Mouse (Mus musculus) B cell, adult 2 months (primary cell): ENCODE data around the gene Tmub2.

Experiments used
- DNase-seq, 2 experiments: peaks; one replicate each; pipeline ENCODE4 v3.0.0; 2022

Gene Tmub2

GRCm38 (mm10) chr11:102308979-102309378, 24.2 kb downstream of the Tmub2 start:
- peak; percentile 99 for DNase-seq

- peak in 1 of 2 experiments; percentile 16 for DNase-seq
Measured at GRCm38 (mm10) chr11:102309821-102310617, 25.3 kb downstream of the Tmub2 start.

- no peak for DNase-seq
Measured at GRCm38 (mm10) chr11:102310768-102311695, 26.3 kb downstream of the Tmub2 start.

DNA sequence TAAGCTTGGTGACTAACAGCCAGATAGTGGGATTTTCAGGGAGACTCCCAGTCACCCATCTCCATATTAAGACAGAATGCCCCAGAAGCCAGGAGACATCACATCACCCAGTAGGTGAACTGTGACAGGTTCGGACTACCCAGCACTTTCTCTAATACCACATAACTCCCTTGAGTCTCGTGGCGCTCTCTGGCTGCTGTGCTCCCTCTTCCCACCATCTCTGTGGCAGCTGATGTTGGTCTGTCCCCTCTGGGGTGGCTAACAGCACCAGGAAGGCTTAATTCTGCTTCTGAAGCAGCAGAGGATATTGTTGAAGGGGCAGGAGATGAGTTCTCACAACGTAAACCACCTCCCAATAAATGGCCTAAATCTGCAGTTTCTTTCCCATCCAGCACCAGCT, 27.2 kb downstream of the Tmub2 start:
- DNase-seq: no peak

- DNase-seq: no peak
Measured at GRCm38 (mm10) chr11:102312586-102312985, 27.9 kb downstream of the Tmub2 start.

DNA sequence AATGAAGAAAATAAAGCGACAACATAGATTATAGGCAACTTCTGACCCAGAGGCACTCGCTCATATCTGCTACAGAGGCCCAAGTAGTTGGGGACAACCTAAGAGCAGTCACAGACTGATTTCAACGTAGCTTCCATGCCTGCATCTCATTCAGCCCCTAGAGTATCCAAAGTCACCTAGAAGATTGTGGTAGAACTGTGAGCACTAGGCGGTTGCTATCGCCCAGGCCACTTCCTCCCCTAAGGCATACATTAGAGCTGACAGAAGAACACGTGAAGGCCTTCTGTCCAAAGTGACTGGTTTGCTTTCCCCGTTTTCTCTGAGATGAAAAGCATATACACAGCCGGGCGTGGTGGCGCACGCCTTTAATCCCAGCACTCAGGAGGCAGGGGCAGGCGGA, 29.6 kb downstream of the Tmub2 start:
- no peak for DNase-seq

GRCm38 (mm10) chr11:102315690-102316571, 31.2 kb downstream of the Tmub2 start:
- peak; percentile 40 to 50 for DNase-seq

DNA sequence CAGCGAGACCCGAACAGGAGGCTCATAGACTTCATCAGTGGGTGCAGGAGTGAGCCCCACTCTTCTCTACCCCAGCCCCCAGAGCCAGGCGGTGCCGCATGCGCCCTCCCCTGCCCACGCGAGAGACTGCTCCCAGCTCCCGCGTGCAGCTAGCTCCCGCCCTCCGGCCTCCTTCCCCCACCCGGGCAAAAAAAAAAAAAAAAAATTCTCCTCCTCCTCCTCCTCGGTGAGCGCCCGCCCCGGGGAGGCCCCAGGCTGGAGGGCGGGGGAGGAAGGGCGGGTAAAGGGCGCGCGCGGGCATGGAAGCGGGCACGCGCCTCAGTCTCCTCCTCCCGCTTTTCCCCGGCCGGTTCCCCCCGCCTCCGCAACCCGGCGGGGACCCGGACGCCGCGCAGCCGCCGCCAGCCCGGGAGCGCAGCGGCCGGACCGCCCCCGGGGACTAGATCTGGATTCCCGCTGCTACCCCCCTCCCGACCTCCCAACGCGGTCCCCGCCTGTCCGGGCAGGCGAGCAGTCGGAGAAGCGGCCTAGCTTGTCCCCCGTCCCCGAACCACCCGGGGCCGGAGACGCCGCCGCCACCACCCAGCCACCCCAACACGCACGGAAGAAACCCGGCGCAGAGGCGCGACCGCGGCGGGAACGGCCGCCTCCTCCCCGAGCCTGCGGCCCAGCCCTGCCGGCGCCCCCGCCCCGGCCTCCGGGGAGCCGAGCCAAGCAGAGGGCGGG, 32.0 kb downstream of the Tmub2 start:
- peak; percentile 82 to 87 for DNase-seq

DNA sequence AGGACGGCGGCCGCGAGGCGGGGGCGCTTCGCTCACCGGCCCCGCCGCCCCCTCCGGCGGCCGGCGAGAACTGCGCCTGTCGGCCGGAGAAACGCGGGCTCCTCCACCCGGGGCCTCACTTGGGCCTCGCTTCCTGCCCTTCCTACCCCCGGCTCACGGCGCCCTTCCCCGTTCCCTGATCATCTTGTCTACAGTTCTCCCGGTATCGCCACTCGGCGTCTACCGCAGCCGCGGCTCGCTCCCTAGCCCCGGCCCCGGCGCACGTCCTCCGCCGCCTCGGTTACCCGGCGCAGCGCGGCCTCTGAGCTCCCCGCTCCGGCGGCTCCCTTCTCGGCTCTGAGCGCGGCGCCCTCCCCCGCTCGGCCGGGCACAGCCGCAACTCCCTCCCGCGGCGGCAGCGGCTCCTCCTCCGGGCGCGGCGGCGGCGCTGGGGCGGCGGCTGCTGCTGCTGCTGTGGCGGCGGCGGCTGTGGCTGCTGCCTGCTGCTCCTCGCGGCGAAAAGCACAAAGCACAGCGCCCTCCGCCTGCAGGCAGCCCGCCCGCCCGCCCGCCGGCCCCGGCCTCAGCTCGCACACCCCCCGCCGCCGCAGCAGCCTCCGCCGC, 32.7 kb downstream of the Tmub2 start:
- DNase-seq: peak; percentile 74 to 79

GRCm38 (mm10) chr11:102317901-102318575, 33.3 kb downstream of the Tmub2 start:
- DNase-seq: peak; percentile 63 to 71

DNA sequence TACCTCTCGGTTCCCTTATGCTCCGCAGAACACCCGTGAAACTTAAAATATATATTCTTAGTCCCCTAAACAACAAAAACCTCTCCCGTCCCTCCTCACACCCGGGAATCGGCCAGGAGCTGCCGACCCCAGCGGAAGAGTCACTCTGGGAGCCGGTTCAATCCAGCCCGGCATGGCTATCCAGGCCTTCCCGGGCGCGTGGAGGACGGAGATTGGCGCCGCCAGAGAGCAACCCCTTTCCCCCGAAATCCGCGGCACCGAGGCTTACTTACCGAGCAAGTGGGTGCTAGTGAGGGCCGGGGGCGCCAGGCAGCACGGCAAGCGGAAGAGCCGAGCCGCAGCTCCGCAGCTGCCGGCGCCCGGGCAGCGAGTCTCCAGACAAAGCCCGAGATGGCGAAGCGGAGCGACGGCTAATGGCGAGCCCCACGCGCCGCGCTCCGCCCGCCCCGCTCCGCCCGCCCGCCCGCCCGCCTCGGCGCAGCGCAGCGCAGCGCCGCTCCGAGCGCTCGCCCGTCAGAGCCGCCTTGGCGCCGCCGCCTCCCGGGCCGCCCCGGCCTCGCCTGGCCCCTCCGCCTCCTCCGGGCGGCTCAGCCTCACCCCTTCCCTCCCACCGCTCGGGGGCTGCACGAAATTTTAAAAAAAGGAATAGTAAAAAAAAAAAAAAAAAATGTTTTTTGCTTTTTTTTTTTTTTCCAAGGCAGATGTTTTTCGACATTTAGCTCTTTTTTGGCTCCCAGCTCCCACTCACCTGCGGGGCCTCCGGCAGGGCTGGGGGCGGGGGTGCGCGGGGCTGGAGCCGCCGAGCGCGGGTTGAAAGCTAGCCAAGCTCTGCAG, 34.1 kb downstream of the Tmub2 start:
- DNase-seq: peak; percentile 60 to 70

GRCm38 (mm10) chr11:102319410-102319792, 34.7 kb downstream of the Tmub2 start, which contains the start of gene Ubtf:
Gene Ubtf, minus strand, starts transcription at chr11:102319742.
- DNase-seq: peak; percentile 78 to 80

DNA sequence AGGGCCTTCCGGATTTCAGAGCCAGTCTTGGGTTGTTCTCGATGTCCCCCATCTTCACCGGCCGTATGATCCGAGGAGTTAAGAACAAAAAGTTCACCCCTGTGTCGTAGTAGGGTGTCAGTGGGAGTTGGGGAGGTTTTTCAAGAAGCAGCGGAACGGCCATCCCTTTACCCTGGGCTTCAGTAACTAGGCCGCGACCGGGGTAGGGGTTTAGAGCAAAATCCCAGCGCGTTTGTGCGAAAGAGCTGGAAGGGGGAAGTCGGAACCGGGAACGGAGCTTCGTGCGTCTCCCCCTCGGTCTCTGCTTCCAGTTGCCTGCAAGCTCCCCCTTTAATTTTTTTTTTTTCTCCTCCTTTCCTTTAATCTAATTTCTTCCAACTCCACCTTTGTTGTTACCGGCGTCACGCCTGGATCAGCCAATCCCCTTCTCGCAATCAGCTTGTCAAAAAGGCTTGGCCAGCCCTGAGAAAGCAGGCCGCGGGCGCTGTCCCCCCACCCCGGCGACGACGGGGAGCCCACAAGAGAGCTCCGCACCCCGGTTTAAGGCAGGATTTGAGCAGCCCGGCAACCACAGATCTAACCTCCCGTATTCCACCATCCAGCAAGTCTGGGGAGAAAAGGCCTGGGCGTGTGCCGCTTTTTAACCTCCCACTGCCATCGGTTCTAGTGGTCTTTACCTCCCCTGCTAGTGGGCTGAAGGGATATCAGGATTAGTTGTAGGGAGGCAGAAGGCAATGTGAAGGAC, 35.4 kb downstream of the Tmub2 start:
- DNase-seq: peak; percentile 59 to 64

DNA sequence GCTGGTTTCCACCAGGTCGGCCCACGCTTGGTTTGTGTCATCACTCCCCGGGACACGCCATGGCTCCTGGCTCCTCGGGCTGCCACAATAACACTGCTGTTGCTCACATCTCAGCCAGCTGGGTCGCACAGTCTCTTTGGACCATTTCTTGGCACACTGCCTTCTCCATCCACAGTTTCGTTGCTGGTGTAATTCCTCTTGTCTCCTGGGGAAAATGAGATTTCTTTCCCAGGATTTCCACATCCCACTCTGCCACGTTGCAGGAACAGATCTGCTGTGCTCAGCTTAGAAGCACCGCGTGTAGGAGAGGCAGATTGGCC, 35.9 kb downstream of the Tmub2 start:
- no peak for DNase-seq

- DNase-seq: no peak
Measured at GRCm38 (mm10) chr11:102321931-102322330, 37.2 kb downstream of the Tmub2 start.

DNA sequence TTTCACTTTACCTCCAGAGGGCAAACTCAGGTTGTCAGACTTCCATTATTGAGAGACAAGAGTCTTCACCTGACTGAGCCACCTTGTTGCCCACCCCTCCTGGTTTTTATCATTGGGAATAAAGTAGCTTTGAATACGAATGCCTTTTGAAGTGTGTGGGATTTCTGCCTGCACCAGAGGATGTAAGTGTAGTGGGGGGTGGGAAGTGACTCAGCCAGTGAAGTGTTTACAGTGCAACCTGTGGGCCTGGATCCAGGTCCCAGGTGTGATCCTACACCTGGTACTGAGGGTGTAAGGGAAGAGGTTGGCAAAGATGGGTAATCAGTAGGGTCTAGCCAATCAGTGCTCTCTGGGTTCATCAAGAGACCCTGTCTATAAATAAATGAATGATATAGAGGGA, 38.8 kb downstream of the Tmub2 start:
- no peak for DNase-seq

GRCm38 (mm10) chr11:102327250-102327649, 42.5 kb downstream of the Tmub2 start:
- no peak for DNase-seq

- DNase-seq: peak; percentile 22 to 24
Measured at GRCm38 (mm10) chr11:102327839-102328238, 43.1 kb downstream of the Tmub2 start.

DNA sequence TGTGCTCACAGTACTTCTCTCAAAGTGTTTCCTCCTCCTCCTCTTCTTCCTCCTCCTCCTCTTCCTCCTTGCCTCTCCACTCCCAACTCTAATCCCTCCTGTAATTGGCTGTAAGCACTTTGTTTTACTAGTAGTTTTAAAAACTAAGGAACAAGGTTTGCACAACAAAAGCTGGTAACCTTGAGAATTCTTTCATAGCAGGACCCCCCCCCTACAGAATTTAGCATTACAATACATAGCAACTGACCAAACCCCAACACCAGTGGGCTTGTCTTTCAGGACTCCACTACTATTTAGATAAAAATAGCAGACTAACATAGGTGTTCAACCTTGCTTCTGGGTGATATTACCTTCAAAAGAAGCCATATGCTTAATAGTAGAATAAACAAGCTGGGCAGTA, 44.8 kb downstream of the Tmub2 start:
- no peak for DNase-seq
